Mouse (Mus musculus): ENCODE measurements around the gene Ctnnbl1.

The Ctnnbl1 gene

DNA sequence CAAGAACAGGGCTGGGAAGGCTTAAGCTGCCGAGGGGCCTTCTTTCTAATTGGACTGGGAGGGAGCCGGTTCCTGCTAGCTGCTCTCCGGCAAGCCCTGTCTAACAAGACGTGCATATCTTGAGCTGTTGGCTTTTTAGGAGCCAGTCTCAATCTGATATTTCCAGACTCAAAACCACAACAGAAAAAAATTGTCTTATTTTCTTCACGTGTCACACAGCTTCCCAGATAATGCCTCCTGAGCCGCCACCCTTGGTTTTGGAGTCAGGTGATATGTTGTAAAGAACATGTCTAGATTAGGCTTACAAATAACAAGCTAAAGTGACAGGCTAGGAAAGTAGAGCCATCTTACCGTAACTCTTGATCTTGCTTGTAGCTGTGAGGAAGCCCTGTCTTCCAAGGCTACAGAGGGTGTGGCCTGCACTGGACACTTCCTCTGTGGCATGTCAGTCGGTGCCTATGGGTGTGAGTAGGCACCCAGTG lies 56.7 kb downstream of the Ctnnbl1 start:
- DNase-seq (ENCODE audit: low read depth), result no peak

DNA sequence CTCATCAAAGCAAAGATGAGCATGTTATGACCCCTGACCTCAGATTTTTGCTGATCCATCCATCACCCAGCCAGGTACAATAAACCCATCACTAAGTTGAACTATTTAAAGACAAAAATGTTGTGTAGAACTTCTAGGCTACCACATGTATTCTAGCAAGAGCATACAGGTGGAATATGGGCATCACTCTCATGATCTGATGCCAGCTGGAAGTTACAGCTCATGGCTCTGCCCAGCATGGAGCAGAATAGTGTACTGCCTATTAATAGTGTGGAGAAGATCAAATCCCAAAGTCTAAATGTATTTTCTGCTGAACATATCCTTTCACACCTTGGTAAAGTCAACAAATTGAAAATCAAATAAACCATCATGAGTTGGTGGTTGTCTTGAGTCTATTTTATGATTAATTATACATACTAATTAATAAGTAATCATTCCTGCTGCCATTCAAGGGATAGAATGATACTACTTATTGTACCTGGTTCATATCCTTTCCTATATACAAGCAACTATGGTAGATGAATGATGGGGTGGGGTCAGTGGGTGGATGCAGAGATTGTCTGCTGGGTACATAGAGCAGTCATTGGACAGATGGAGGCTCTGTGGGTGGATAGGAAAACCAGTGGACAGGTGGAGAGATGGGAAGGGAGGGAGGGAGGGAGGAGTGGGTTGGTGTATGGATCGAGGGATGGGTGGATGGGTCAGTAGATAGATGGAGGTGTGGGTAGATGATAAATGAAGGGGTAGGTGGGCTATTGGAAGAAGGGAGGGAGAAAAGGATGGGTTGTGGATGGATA lies 58.6 kb downstream of the Ctnnbl1 start:
- no peak for DNase-seq (ENCODE audit: low read depth)

DNA sequence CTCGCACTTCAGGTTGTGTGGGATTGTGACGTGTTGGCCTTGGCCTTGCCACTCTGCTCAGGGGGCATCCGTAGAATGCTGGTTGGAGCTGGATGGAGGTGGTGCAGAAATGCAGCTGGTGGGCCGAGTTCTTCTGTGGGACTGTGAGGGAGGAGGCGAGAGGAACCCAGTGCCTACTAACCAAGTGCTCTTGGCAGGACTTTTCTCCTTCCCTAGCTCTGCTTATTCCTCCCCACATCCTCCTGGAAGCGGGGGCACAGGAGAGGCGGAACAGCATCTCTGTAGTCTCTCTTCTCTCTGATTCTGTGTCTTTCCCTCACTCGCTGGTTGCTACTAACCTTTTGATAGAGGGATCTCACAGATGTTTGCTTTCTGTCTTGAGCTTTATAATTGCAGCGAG lies 62.3 kb downstream of the Ctnnbl1 start:
- no peak for DNase-seq (ENCODE audit: low read depth)

DNA sequence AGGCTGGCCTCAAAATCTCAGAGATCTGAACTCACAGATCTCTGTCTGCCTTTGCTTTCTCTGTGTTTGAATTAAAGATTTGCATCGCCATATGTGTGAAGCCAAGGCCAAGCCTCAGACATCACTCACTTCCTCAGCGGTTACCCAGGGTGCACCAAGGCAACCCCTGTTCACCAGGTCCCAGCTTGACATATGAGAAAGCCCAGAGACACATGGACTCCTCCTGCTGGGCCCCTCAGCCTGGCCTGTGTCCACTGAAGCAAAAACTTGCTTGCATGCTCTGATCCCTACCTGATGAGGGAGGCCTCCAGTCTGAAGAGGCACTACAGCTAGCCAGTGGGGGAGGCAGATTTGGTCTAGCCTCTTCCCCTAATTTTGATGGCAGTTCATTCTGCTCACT lies 63.1 kb downstream of the Ctnnbl1 start:
- no peak for DNase-seq (ENCODE audit: low read depth)

DNA sequence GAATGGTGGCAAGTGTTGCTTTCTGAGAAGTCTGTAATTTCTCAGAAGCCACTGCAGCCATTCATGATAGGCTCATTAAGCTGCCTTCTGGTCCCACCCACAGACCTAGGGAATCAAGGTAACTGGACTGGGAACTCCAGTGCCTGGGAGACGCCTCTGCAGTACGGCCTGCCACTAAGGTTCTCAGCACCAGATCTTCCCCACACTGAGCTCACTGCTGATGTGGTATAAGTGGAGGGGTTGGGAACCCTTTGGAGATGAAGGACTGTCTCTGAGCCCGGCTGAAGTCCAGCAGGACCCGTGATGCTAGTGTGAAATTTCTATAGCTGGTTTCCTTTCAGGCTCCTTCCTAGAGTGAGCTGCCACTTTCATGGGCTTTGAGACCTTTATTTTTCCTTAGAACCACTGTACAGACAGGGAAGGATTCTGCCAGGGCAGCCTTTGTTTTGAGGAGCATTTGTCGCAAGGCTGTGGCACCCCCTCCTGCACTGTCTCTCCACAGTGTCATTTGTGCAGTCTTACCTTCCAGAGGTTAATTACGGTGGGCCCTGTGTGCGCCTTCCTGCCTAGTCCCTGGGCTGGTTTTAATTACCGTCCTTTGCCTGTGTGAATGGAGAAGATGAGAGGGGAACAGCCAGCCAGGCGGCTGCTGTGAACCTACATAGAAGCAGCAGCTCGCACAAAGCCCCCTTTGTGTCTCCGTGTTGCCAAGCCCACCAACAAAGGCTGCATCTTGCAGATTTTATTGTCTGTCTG lies 63.7 kb downstream of the Ctnnbl1 start:
- no peak for DNase-seq (ENCODE audit: low read depth)

DNA sequence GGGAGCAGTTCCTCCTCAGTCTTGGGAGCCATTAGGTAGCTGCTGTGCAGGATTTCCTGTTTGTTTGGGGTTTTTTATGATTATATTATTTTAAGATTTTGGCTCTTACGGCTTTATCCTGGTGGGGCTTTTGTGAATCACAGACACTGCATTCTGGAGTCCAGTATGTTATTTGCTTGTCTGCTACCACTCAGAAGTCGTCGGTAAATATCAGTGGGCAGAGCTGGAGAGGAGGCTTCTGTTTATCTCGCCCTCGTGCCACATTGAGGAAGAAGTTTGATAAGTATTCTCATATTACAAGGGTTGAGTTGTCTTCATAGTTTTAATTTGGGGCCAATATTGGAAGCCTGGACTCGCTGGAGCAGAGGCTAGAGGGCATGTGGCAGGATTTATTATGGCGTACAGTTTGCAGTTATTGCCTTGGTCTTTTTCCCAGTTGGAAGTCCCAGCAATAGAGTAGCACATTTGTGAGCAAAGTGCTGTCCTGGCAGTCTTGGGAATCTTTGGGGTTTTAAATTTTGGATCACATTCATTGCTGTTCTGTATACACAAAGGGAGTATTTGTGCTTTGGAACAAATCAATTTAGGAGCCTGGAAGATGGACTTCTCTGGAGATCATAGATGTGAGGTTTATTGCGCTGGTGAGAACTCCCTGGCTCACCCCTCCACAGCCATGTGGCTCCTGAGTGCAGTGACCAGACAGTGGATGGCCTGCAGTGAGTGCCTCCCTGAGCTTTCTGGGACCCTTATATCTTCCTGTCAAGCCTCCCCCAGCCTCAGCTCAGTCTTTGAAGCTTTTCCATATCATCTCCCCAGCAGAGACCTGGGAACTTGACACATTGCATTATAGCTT lies 64.5 kb downstream of the Ctnnbl1 start:
- no peak for DNase-seq (ENCODE audit: low read depth)

DNA sequence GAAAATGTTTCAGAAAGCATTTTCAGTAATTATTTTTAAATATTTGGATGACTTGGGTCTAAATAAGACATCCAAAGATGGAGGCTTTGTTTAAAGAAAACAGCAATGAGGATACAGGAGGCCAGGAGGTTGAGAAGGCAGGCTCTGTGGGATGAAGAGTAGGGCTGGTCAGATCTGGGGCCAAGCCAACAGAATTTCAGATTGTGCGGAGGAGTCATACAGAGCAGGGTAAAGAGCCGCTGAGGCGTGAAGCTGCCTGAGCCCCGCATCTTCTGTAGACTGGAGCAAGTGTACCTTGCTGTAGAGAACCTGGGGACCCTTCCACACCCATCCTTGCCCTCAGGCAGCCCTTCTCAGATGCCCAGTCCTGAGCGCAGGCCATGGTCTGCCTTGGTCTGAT lies 65.5 kb downstream of the Ctnnbl1 start:
- DNase-seq (ENCODE audit: low read depth), result no peak

DNA sequence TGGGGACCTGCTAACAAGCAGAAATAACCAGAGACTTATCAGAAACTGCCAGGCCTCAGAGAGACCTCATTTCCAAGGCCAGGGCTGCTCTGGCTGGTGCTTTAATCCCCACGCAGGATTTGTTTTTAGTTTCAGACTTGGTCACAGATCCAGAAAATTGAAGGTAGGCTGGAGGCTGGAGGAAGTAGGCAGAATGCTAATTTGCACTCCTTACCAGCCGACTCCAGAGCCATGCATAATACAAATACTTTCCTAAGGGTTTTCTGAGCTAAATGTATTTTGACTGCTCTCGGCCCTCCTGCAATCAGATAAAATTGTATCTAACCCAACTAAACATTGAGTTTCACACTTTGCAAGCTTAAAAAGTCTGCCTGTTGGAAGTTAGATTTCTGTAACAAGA lies 67.2 kb downstream of the Ctnnbl1 start:
- DNase-seq (ENCODE audit: low read depth), result no peak

DNA sequence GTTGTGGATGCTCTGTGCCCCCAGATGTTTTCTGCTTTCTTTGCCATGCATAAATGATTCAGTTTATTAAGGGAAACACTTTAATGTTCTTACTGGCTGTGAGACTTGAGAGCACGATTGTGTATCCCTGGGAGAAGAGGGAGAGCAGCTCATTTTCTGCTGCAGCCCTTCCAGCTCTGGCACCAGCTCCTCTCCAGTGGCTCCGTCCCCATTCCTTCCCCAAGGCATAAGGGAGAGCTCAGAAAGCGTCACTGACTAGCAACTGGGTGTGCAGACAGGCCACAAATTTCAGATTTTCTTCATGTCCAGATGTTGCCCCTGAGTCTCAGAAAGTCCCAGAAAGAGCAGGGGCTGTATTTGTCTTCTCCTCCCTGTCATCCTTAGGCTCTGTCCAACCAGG lies 67.9 kb downstream of the Ctnnbl1 start:
- no peak for DNase-seq (ENCODE audit: low read depth)

DNA sequence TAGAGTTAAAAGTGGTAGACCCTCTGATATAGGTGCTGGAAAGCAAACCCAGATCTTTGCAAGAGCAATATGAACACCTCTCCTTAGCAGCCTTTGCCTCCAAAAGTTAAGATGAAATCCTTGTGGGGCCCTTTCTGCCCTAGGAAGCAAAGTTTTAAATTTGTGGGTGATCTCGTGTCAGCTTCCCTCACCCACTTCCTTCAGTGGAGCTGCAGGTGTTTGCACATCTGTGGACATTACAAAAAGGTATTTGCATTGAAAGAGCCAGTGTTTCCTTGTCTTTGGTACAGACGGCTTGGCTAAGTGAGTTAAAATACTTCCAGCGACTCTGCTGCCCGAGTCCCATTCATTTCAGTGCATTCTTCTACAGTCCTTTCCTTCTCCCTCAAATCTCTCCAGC lies 69.9 kb downstream of the Ctnnbl1 start:
- no peak for DNase-seq (ENCODE audit: low read depth)

DNA sequence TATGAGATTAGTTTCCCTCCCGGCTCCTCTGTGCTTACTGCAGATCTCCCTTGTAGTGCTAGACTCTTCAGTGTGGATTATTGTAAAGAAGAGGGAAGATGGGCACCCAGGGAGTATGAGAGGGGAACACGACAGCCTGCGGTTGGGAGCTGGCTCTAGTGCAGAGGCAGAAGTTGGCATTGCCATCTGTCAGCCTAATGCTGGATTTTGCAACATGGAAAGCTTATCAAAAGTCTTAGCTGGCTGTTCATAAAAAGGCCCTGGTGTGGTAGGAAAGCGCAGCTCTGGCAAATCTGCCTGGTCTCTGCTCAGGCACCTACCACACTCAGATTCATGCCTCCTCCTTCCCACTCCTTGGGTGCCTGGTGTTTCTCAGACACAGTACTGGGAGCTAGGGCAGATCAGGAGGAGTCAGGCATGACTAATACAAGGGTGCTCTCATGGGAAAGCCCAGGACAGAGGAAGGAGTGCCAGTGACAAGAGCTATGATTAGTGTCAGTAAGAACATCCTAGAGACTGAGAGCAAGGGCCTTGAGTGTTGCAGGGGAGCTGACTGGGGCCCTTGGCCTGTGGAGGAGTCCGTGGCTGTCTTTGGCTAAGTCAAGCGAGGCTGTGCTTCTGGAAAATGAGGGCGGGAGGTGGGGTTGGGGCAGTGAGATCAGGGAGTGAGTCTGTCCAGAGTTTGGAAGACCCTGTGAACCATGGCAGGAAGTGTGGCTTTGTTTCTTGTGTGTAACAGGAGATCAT lies 70.6 kb downstream of the Ctnnbl1 start:
- DNase-seq (ENCODE audit: low read depth), result no peak

DNA sequence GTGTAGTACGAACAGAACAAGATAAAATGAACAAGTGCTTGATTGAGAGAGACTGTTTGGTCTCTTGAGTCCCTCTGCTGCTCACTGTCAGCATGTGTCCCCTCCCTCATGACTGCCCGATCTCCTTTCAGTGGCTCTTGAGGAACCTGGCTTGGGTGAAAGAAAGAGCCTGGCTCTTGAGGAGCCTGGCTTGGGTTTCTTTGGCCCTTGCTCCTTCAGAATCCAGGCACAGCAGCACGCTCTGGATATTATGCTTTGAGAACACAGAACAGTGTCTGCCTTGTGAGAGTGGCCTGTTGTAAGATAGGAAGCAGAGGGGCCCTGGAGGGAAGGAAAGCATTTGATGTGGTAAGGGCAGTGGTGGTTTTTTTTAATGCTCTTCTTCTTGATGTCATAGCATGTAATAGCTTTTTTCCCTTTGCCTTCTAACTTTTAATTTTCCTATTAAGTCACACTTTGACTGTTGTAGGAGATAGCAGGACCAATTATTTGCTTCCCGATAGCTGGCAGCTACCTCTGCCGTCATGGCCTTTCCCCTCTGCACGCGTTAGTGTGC lies 71.2 kb downstream of the Ctnnbl1 start:
- no peak for DNase-seq (ENCODE audit: low read depth)

DNA sequence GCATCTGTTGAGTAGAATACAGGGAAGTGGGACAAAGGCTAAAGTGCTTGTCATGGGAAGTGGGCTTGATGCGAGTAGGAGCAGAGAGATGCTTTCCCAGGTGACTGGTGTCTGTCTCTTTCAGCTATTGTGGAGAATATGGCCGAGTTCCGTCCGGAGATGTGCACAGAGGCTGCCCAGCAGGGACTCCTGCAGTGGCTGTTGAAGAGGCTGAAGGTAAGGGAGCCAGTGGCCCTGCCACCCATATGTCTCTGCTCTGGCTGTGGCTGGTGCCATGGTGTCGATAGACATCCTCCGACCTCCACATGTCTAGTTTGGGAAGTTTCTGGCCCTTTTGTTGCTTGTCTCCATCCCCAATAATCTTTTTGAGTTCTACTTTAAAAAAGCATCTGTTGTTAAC lies 72.1 kb downstream of the Ctnnbl1 start:
- no peak for DNase-seq (ENCODE audit: low read depth)

DNA sequence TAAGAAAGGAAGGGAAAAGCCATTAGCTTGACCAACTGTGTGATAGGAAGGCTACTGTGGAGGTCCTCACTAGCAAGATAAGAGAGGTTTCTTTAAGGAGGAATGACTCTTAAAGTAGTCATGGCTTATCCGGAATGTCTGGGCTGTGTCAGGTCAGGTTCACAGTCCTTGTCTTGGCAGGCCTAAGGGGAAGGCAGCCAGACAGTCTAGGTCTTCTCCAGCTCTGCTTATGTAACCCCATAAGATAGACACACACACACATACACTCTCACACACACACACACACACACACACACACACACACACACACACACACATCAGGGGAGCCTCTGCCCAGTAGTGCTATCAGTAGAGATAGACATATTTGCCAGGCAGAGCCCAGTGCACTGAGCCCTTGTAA lies 73.5 kb downstream of the Ctnnbl1 start:
- no peak for DNase-seq (ENCODE audit: low read depth)

DNA sequence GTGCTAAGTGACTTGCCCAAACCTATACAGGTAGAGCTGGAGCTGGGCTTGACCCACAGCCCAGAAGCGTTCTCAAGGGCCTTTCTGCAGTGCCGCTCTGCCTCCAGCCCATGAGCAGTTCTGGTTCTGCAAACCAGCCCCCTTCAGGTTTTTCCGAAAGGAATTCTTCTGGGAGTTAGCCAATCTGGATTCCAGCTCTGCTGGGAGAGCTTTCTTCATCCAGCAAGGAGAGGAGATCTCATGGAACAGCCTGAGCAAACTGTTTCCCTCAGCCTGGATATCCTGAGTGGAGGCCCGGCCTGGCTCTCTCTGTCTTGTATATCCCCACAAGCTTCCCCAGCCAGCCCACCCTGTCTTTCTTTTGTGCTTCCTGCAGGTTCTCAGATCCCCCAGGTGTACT lies 75.9 kb downstream of the Ctnnbl1 start:
- DNase-seq (ENCODE audit: low read depth), result no peak

DNA sequence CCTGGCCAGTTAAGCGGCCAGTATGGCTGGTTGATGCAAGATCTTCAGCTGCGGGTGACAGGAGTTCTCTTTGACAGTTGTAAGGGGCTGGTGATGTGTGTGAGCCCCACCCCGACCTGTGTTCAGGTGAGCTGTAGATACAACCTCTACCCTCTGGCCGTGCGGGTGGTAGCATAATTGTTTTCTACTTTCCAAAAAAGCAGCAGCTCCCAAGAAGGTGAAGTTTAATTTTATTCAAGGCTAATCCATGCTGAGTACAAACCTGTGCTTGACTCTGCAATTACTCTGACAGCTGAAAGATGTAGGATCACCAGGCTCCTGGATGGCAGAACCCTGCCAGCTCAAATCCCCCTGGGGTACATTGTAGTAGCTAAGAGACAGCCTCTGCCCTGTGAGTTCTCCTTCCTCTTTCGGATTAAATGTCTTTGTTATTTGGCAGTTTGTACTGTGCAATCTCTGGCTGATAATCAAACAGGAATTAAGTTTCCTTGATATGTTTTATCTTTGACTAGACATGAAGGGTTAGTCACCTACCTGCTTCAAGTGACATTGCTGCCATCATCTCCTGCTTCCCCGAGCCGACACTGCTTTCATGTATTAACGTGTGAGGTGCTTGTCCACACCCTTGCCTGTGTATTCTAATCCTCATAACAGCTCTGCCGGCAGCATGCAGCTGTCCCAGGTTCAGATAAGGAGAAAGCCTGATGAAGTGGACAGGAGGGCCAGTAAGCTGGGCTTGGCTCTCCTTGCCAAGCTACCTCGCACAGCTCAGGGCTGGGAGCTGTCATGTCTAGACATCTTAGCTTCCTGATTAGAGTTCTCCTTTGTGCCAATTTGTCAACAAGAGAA lies 77.1 kb downstream of the Ctnnbl1 start:
- DNase-seq (ENCODE audit: low read depth), result no peak

DNA sequence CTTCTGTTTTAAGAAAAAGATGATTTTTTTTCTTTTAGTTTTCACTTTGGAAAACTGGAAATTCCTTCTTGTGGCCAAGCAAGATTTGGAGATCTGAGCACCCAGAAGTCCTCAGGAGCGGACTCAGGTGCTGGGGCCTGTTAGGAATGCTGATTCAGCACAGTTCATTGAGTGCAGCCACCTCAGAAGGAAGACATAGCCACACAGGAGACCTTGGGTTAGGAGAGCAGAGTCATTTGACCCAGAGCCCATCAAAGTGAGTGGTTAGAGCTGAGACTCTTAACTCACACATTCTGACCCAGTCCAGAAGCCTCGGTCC lies 77.7 kb downstream of the Ctnnbl1 start:
- DNase-seq (ENCODE audit: low read depth), result no peak

DNA sequence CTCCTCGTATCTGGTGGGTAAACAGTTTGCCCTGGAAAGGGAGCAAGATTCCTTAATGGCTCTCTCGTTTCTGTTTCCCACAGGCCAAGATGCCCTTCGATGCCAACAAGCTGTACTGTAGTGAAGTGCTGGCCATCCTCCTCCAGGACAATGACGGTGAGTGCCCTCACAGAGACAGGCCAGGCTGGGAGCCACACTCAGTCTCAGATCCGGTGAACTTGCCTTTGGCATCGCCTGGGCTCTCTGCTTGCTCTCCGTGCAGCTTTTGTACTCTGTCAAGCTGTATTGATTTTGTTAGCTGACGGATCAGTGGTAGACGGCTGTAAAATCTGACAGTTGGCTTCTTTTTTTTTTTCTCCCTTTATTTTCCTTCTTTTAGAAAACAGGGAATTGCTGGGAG lies 80.5 kb downstream of the Ctnnbl1 start:
- DNase-seq (ENCODE audit: low read depth), result no peak

DNA sequence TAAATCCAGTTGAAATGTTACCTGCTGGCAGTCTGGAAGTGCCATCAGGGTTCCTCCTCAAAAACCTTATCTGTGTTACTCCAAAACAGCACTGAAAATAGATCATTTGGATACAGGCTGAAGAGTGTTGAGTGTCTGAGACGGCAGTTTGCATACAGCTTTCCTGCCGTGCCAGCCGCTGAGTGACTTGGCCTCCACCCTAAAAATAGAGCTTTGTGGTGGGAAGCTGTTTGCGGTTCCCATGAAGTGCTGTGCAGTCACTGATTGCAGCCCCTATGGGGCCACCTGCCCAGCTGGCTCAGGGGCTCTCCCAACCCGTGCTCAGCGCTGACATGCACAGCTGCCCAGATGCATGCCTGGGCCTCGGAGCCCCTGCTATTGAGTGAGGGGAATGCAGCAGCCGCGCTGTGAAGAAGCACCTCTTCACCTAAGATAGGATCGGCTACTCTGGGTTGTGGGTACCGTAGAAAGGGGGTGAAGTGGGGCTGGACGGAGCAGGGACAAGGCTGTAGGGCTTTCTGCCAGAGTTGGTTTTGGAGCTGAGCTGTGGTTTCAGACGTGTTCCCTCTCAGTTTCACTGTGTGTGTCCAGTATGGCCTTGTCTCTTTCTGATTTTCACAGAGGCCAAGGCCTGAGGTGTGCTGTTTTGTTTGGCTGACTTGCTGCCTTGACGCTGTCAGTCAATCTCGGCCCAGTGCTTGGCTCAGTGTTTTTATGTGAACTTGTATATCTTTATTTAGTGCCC lies 81.5 kb downstream of the Ctnnbl1 start:
- no peak for DNase-seq (ENCODE audit: low read depth)

DNA sequence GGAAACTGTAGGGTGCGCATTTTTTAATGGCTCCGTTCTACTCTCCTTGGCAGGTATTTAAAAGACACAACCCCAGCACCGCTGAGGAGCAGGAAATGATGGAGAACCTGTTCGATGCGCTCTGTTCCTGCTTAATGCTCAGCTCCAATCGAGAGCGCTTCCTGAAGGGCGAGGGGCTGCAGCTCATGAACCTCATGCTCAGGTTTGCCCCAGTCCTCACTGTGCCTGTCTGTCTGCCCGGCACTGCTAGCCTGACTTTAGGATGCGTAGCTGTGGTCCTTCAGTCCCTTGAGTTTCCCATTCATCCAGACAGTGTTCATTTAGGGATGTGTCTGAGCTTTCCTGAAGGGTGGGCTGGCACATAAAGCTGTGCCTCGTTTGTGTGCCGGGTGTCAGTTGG lies 82.2 kb downstream of the Ctnnbl1 start:
- no peak for DNase-seq (ENCODE audit: low read depth)
